Comparison of ENCODE assay signal across 16 mouse cellular contexts in genomic region chr2:165964121-165964520, GRCm38 (mm10). TPM values are rescaled to one million over a fixed set of nuclear protein-coding genes. Genes with fewer than 3 reads are reported as not detected.
DNase-seq lines count a peak whose midpoint lies in the region; ATAC-seq and TF ChIP-seq lines count a peak whose summit lies in the region.
"Had no signal": no experiment of that assay in that cellular context is flagged by ENCODE, and none has a peak within 500 bp of the region (broad histone marks: within the 10 kb centered on the region; RNA-seq: fewer than 3 reads in every experiment).

No protein-coding gene starts in this region.

- peaks cover 29% of the 10 kb centered on the region for H3K4me1 ChIP-seq in heart, embryonic 10.5 days
- peaks cover 15% of the 10 kb centered on the region for H3K4me1 ChIP-seq in intestine, embryonic 16.5 days (ENCODE audit: control insufficient read depth, insufficient read depth, low read length)
- peaks cover 21% of the 10 kb centered on the region for H3K4me1 ChIP-seq in kidney, embryonic 15.5 days
- no peaks in the 10 kb centered on the region; the same call in 1 of the 2 replicates for H3K4me1 ChIP-seq in stomach, embryonic 14.5 days (ENCODE audit: control insufficient read depth, insufficient read depth, low read length)
- peaks cover 4% of the 10 kb centered on the region; the same call in 1 of the 2 replicates for H3K4me1 ChIP-seq in thymus, adult 2 months (replicated peaks; ENCODE audit: control insufficient read depth, insufficient read depth, low read length)

- no peaks in the 10 kb centered on the region for H3K36me3 ChIP-seq in heart, embryonic 10.5 days
- no peaks in the 10 kb centered on the region for H3K36me3 ChIP-seq in intestine, embryonic 16.5 days (ENCODE audit: control insufficient read depth, insufficient read depth, low read length)
- no peaks in the 10 kb centered on the region for H3K36me3 ChIP-seq in kidney, embryonic 15.5 days
- no peaks in the 10 kb centered on the region for H3K36me3 ChIP-seq in stomach, embryonic 14.5 days (ENCODE audit: control insufficient read depth, insufficient read depth, low read length)
- H3K36me3 ChIP-seq in thymus, adult 2 months (ENCODE audit: control insufficient read depth, insufficient read depth, low read length), result no peaks in the 10 kb centered on the region
- H3K36me3 ChIP-seq: forebrain, embryonic 15.5 days had no signal

- no peaks in the 10 kb centered on the region for H3K27me3 ChIP-seq in heart, embryonic 10.5 days (ENCODE audit: insufficient read depth, poor library complexity, severe bottlenecking)
- no peaks in the 10 kb centered on the region for H3K27me3 ChIP-seq in intestine, embryonic 16.5 days (replicated peaks; ENCODE audit: control insufficient read depth, insufficient read depth, low read length)
- H3K27me3 ChIP-seq in kidney, embryonic 15.5 days, result no peaks in the 10 kb centered on the region
- no peaks in the 10 kb centered on the region for H3K27me3 ChIP-seq in stomach, embryonic 14.5 days (ENCODE audit: control insufficient read depth, insufficient read depth, low read length)
- H3K27me3 ChIP-seq in thymus, adult 2 months (ENCODE audit: control insufficient read depth, insufficient read depth, low read length), result no peaks in the 10 kb centered on the region
- H3K27me3 ChIP-seq: forebrain, embryonic 15.5 days had no signal

- no peak for DNase-seq in heart, embryonic 10.5 days (ENCODE audit: low spot score)
- no peak for DNase-seq in heart, adult 8-10 months (ENCODE audit: low spot score)
- no peak for DNase-seq in T-cell, adult 2 months (ENCODE audit: low spot score)
- DNase-seq in liver, result no peak
- no peak for DNase-seq in thymus, adult 2 months
- DNase-seq: adrenal gland, postnatal 25 days; cerebellum, adult 9-10 months; right cerebral cortex, adult 18-20 months; spleen, adult 18-20 months had no signal

- no peak for TF ChIP-seq POLR2A in thymus, adult 2 months (IDR thresholded peaks at IDR 0.05; ENCODE audit: control insufficient read depth, extremely low read depth, insufficient read depth, low read length, poor library complexity)

- ATAC-seq in intestine, embryonic 16.5 days, result peak; percentile 80
- ATAC-seq in kidney, embryonic 15.5 days (replicated peaks; ENCODE audit: low FRiP score), result no peak
- peak; percentile 84 for ATAC-seq in stomach, embryonic 14.5 days (ENCODE audit: insufficient number of reproducible peaks, insufficient read depth, low FRiP score, low read depth)
- ATAC-seq: forebrain, embryonic 15.5 days; hindbrain, embryonic 16.5 days; lung, postnatal 0 days had no signal

- H3K27ac ChIP-seq in heart, embryonic 10.5 days, result peak overlapping the region; percentile 71; the same call in 1 of the 2 replicates
- peak overlapping the region; percentile 77 for H3K27ac ChIP-seq in intestine, embryonic 16.5 days (ENCODE audit: low read length)
- peak overlapping the region; percentile 56 for H3K27ac ChIP-seq in kidney, embryonic 15.5 days
- peak overlapping the region; percentile 63; the same call in 1 of the 2 replicates for H3K27ac ChIP-seq in stomach, embryonic 14.5 days (ENCODE audit: low read length)
- no peak overlapping the region for H3K27ac ChIP-seq in thymus, adult 2 months (ENCODE audit: control insufficient read depth, insufficient read depth, low read length)
- H3K27ac ChIP-seq: forebrain, embryonic 15.5 days; liver, embryonic 14.5 days had no signal

- no peak overlapping the region for H3K9ac ChIP-seq in intestine, embryonic 16.5 days (ENCODE audit: low read depth, low read length)
- no peak overlapping the region for H3K9ac ChIP-seq in kidney, embryonic 15.5 days
- no peak overlapping the region for H3K9ac ChIP-seq in stomach, embryonic 14.5 days (replicated peaks; ENCODE audit: low read depth, low read length)
- H3K9ac ChIP-seq: forebrain, embryonic 15.5 days; liver, embryonic 14.5 days had no signal

- H3K4me3 ChIP-seq in heart, embryonic 10.5 days, result no peak overlapping the region
- H3K4me3 ChIP-seq in intestine, embryonic 16.5 days (ENCODE audit: low read length), result no peak overlapping the region
- H3K4me3 ChIP-seq in kidney, embryonic 15.5 days (replicated peaks), result no peak overlapping the region
- H3K4me3 ChIP-seq in stomach, embryonic 14.5 days (ENCODE audit: low read depth, low read length), result no peak overlapping the region
- H3K4me3 ChIP-seq in thymus, adult 2 months (ENCODE audit: control insufficient read depth, insufficient read depth, low read length), result no peak overlapping the region
- H3K4me3 ChIP-seq: forebrain, embryonic 15.5 days had no signal

- 0 out of 2 replicates have a peak overlapping the region, but pooled peaks have one; percentile 9 for H3K4me2 ChIP-seq in intestine, embryonic 16.5 days (ENCODE audit: low read depth, low read length)
- no peak overlapping the region for H3K4me2 ChIP-seq in kidney, embryonic 15.5 days
- no peak overlapping the region for H3K4me2 ChIP-seq in stomach, embryonic 14.5 days (replicated peaks; ENCODE audit: low read depth, low read length)
- H3K4me2 ChIP-seq: forebrain, embryonic 15.5 days had no signal

- no peaks in the 10 kb centered on the region for H3K9me3 ChIP-seq in heart, embryonic 10.5 days
- H3K9me3 ChIP-seq in intestine, embryonic 16.5 days (ENCODE audit: control insufficient read depth, low read length), result no peaks in the 10 kb centered on the region
- H3K9me3 ChIP-seq in kidney, embryonic 15.5 days (replicated peaks), result no peaks in the 10 kb centered on the region
- H3K9me3 ChIP-seq in stomach, embryonic 14.5 days (ENCODE audit: control insufficient read depth, low read depth, low read length), result no peaks in the 10 kb centered on the region
- H3K9me3 ChIP-seq: forebrain, embryonic 15.5 days had no signal

- WGBS in heart, embryonic 10.5 days, result 28% methylated on average over 4 of the region's 4 CpGs
- WGBS in intestine, embryonic 16.5 days, result 32% methylated on average over 4 of the region's 4 CpGs
- 29% methylated on average over 4 of the region's 4 CpGs for WGBS in kidney, embryonic 15.5 days
- WGBS in stomach, embryonic 14.5 days, result 26% methylated on average over 4 of the region's 4 CpGs
- 94% methylated on average over 4 of the region's 4 CpGs for WGBS in thymus, adult 2 months

- no peak for TF ChIP-seq CTCF in thymus, adult 2 months (IDR thresholded peaks at IDR 0.05; ENCODE audit: borderline replicate concordance, control insufficient read depth, extremely low read depth, insufficient read depth, low read length, poor library complexity)

RNA-seq across cellular contexts. Expression of gene Ncoa3, which starts 28.3 kb away (rescaled TPM):
- polyA plus RNA-seq in heart, embryonic 10.5 days (2016; fragmentation: Nextera tagmentation; extraction: Ambion mirVana), result 14.8 and 15.8 TPM in 2 replicates
- 10 to 100 TPM; 24.3 to 30.2 (median 28.7) TPM for total RNA-seq in heart, adult 8-10 months (2022)
- 8.7 and 9.5 TPM in 2 replicates for polyA plus RNA-seq in intestine, embryonic 16.5 days (2015; fragmentation: Nextera tagmentation; extraction: Ambion mirVana)
- polyA plus RNA-seq in kidney, embryonic 15.5 days (2015; fragmentation: Nextera tagmentation; extraction: Ambion mirVana), result 17.4 and 19.2 TPM in 2 replicates
- polyA plus RNA-seq in stomach, embryonic 14.5 days (2014; fragmentation: Nextera tagmentation; extraction: Ambion mirVana), result 22.8 and 25.7 TPM in 2 replicates
- polyA plus RNA-seq in thymus, adult 2 months (2012; rRNA removed), result 70.0 and 73.4 TPM in 2 replicates
